Mouse (Mus musculus) MEL (cell line): ENCODE data around the gene Efna3. TPM values are rescaled to one million over a fixed set of nuclear protein-coding genes. Genes with fewer than 3 reads are reported as not detected.

Experiments used
- DNase-seq: peaks from one replicate; pipeline ENCODE4 v3.0.0; 2011; ENCODE audit warnings: low read depth, low spot score
- H3K27ac ChIP-seq: 2 replicates; pipeline ENCODE4 v1.5.1; 2012; ENCODE audit warnings: low read depth, mild to moderate bottlenecking, control low read depth, low read length, moderate library complexity; ENCODE audit not compliant: control insufficient read depth
- H3K27me3 ChIP-seq, 2 experiments: fragments of 150-350 bp in 1 of 2; sonication (generic) in 1 of 2; 2 replicates each; pipeline ENCODE4 v1.6.1; 2012; ENCODE audit warnings: low read length in 2 of 2, mild to moderate bottlenecking in 2 of 2, improper control_type of control experiment in 1 of 2, moderate library complexity in 1 of 2; ENCODE audit not compliant: insufficient read depth in 2 of 2, control insufficient read depth in 1 of 2
- H3K36me3 ChIP-seq, 2 experiments: 2 replicates each; pipeline ENCODE4 v1.6.1; 2012 to 2014; ENCODE audit warnings: low read length in 2 of 2, improper control_type of control experiment in 1 of 2, inconsistent platforms in 1 of 2, mild to moderate bottlenecking in 1 of 2; ENCODE audit not compliant: insufficient read depth in 2 of 2, control insufficient read depth in 1 of 2
- H3K4me1 ChIP-seq, 2 experiments: fragments of 150-350 bp in 1 of 2; sonication (generic) in 1 of 2; 2 replicates each; pipeline ENCODE4 v1.6.1; 2012; ENCODE audit warnings: low read length in 2 of 2, improper control_type of control experiment in 1 of 2, mild to moderate bottlenecking in 1 of 2; ENCODE audit not compliant: insufficient read depth in 2 of 2, control insufficient read depth in 1 of 2
- H3K4me3 ChIP-seq, 2 experiments: fragments of 150-350 bp in 1 of 2; sonication (generic) in 1 of 2; 2 replicates each; pipeline ENCODE4 v1.5.1; 2012; ENCODE audit warnings: low read depth in 2 of 2, low read length in 2 of 2, mild to moderate bottlenecking in 2 of 2, moderate library complexity in 2 of 2, control low read depth in 1 of 2, improper control_type of control experiment in 1 of 2; ENCODE audit not compliant: control insufficient read depth in 1 of 2, insufficient read depth in 1 of 2
- H3K79me2 ChIP-seq: 2 replicates; pipeline ENCODE4 v1.6.1; 2012; ENCODE audit warnings: mild to moderate bottlenecking, low read length, moderate library complexity; ENCODE audit not compliant: control insufficient read depth, poor library complexity, insufficient read depth
- H3K9ac ChIP-seq: 2 replicates; pipeline ENCODE4 v1.6.1; 2012; ENCODE audit warnings: low read depth, mild to moderate bottlenecking, control low read depth, low read length, moderate library complexity; ENCODE audit not compliant: control insufficient read depth, poor library complexity, severe bottlenecking
- H3K9me3 ChIP-seq: fragments of 150-350 bp; sonication (generic); replicated peaks from 2 replicates; pipeline ENCODE4 v1.6.1; 2012; ENCODE audit warnings: mild to moderate bottlenecking, low read length, improper control_type of control experiment, moderate library complexity; ENCODE audit not compliant: insufficient read depth
- CHD2 ChIP-seq: IDR thresholded peaks from 2 replicates; pipeline ENCODE4 v1.6.1; 2011; ENCODE audit warnings: low read length, improper control_type of control experiment
- ELF1 ChIP-seq: IDR thresholded peaks from 2 replicates; pipeline ENCODE4 v1.6.1; 2014; ENCODE audit warnings: low read depth, mild to moderate bottlenecking, inconsistent platforms, low read length, improper control_type of control experiment, moderate library complexity
- GABPA ChIP-seq: IDR thresholded peaks from 2 replicates; pipeline ENCODE4 v1.6.1; 2012; ENCODE audit warnings: low read depth, mild to moderate bottlenecking, inconsistent platforms, low read length, improper control_type of control experiment, moderate library complexity
- GATA1 ChIP-seq: IDR thresholded peaks from 2 replicates; pipeline ENCODE4 v1.6.1; 2011; ENCODE audit warnings: low read depth, low read length, improper control_type of control experiment
- HCFC1 ChIP-seq: IDR thresholded peaks from 2 replicates; pipeline ENCODE4 v1.6.1; 2012; ENCODE audit warnings: low read depth, mild to moderate bottlenecking, inconsistent platforms, low read length, improper control_type of control experiment, moderate library complexity
- MAFK ChIP-seq: IDR thresholded peaks from 2 replicates; pipeline ENCODE4 v1.6.1; 2011; ENCODE audit warnings: low read depth, mild to moderate bottlenecking, low read length, improper control_type of control experiment, borderline replicate concordance
- MEF2A ChIP-seq: IDR thresholded peaks from 2 replicates; pipeline ENCODE4 v1.6.1; 2014; ENCODE audit warnings: low read depth, mild to moderate bottlenecking, inconsistent platforms, low read length, improper control_type of control experiment; ENCODE audit not compliant: poor library complexity, insufficient replicate concordance, severe bottlenecking; ENCODE audit errors: extremely low read depth
- MYB ChIP-seq: IDR thresholded peaks from 2 replicates; pipeline ENCODE4 v1.6.1; 2011; ENCODE audit warnings: mild to moderate bottlenecking, low read depth, low read length, improper control_type of control experiment
- POLR2AphosphoS5 ChIP-seq: IDR thresholded peaks from 2 replicates; pipeline ENCODE4 v1.6.1; 2012; ENCODE audit warnings: low read depth, borderline replicate concordance, mild to moderate bottlenecking, inconsistent platforms, low read length, moderate library complexity, mixed read lengths
- RAD21 ChIP-seq: IDR thresholded peaks from 2 replicates; pipeline ENCODE4 v1.6.1; 2011; ENCODE audit warnings: mild to moderate bottlenecking, low read depth, low read length, improper control_type of control experiment
- TAL1 ChIP-seq: IDR thresholded peaks from 2 replicates; pipeline ENCODE4 v1.6.1; 2012; ENCODE audit warnings: mild to moderate bottlenecking, inconsistent platforms, low read length, moderate library complexity, mixed read lengths
- TBP ChIP-seq: IDR thresholded peaks from 2 replicates; pipeline ENCODE4 v1.8.0; 2011; ENCODE audit warnings: low read depth, low read length, improper control_type of control experiment
- UBTF ChIP-seq: IDR thresholded peaks from 2 replicates; pipeline ENCODE4 v1.6.1; 2012; ENCODE audit warnings: low read depth, mild to moderate bottlenecking, inconsistent platforms, low read length, improper control_type of control experiment, moderate library complexity, borderline replicate concordance; ENCODE audit not compliant: insufficient read depth
- USF1 ChIP-seq: IDR thresholded peaks from 2 replicates; pipeline ENCODE4 v1.6.1; 2014; ENCODE audit warnings: low read depth, mild to moderate bottlenecking, inconsistent platforms, low read length, improper control_type of control experiment, moderate library complexity
- ZNF384 ChIP-seq: IDR thresholded peaks from 2 replicates; pipeline ENCODE4 v1.6.1; 2012; ENCODE audit warnings: low read depth, mild to moderate bottlenecking, inconsistent platforms, low read length, improper control_type of control experiment
- polyA plus RNA-seq, 2 experiments: library from polyadenylated mRNA; stranded (reverse) in 1 of 2; unstranded in 1 of 2; fragments of >175 nt in 1 of 2; fragments of >200 nt in 1 of 2; gene quantifications; 2 replicates each; pipeline versions ENCODE4 v1.2.1 to v1.2.4; 2012; ENCODE audit warnings: low replicate concordance in 2 of 2, low read depth in 1 of 2; ENCODE audit not compliant: insufficient read length in 2 of 2, insufficient read depth in 1 of 2, missing spikeins in 1 of 2
- total RNA-seq: library from RNA; depleted of rRNA; stranded (reverse); fragments of 300-350 nt; gene quantifications from 2 replicates; pipeline ENCODE4 v1.2.3, GENCODE M21; 2012

Gene Efna3
- total and polyA plus RNA-seq, 3 experiments: 0.54 to 1.2 TPM; not detected in 1

- Histone ChIP-seq H3K27ac (no peak overlapping the region), H3K36me3 (peaks cover 0 to 5% of the 10 kb centered on the region in 2 experiments; a peak in 2 of 4 replicates), H3K4me1 (peaks cover 3 to 12% of the 10 kb centered on the region in 2 experiments; a peak in 3 of 4 replicates), H3K4me3 (peak overlapping the region in 1 of 2 experiments; percentile 41; a peak in 1 of 4 replicates), H3K79me2 (no peaks in the 10 kb centered on the region), H3K9ac (no peak overlapping the region), H3K27me3 (no peaks in the 10 kb centered on the region; a peak in 2 of 4 replicates), H3K9me3 (no peaks in the 10 kb centered on the region)
- TF ChIP-seq TAL1 (no peak), ELF1 (no peak), GABPA (no peak), MEF2A (no peak), GATA1 (no peak), TBP (no peak), MAFK (no peak), RAD21 (no peak)
- no peak for DNase-seq
Observed at GRCm38 (mm10) chr3:89298908-89299307, 23.9 kb downstream of the Efna3 start.

DNA sequence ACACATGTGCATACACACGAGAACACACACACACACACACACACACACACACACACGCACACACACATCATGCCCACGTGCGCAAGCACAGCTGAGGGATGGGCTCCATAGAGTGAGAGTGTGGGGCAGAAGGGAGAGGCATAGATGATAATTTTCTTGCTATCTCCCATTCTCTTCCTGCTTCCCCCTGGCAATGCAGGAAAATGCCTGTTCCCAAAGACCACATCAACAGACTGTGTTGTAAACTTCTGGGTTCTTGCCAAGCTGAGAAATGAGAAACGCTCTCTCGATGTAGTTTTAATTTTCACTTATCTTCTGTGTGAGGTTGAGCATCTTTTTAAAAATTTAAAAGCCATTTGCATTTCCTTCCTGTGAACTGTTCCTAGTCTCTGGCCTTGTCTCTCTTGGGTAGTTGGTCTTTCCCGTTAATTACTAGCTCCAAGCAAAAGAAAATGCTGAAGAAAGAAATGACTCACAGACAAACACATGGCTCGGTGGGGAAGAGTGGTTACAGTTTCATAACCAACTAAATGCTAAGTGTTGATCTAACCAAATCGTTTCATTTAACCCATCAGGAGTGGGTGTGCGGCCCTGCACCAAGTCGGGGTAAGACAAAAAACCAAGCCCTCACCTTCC is 25.9 kb downstream of the Efna3 start:
- H3K27me3 ChIP-seq: no peaks in the 10 kb centered on the region; a peak in 1 of 4 replicates
- H3K9ac ChIP-seq: no peak overlapping the region
- no peak for DNase-seq
- TF ChIP-seq POLR2AphosphoS5: 0 out of 2 replicates have a peak, but pooled peaks have one; percentile 55
- no peak for TF ChIP-seq MYB
- TF ChIP-seq ELF1: no peak
- TF ChIP-seq HCFC1: no peak
- TF ChIP-seq CHD2: no peak
- TF ChIP-seq ZNF384: no peak
- no peak for TF ChIP-seq USF1
- no peak for TF ChIP-seq UBTF
- peaks cover 7 to 18% of the 10 kb centered on the region in 2 experiments for H3K4me1 ChIP-seq
- H3K4me3 ChIP-seq: no peak overlapping the region
- H3K79me2 ChIP-seq: no peaks in the 10 kb centered on the region
- H3K36me3 ChIP-seq: peaks cover 0 to 10% of the 10 kb centered on the region in 2 experiments; a peak in 2 of 4 replicates
- no peaks in the 10 kb centered on the region for H3K9me3 ChIP-seq
- H3K27ac ChIP-seq: no peak overlapping the region
